Mouse (Mus musculus) gastrocnemius, adult 2 months (tissue): ENCODE results near the gene Elovl7. TPM values are rescaled to one million over a fixed set of nuclear protein-coding genes. Genes with fewer than 3 reads are reported as not detected.

Source experiments
- DNase-seq: peaks from one replicate; pipeline ENCODE4 v3.0.0; 2022
- H3K27ac ChIP-seq: fragments of 200-600 bp; 2 replicates; pipeline ENCODE4 v1.8.1; 2022; ENCODE audit warnings: mild to moderate bottlenecking
- H3K4me3 ChIP-seq: fragments of 200-600 bp; 2 replicates; pipeline ENCODE4 v1.8.1; 2022; ENCODE audit warnings: mild to moderate bottlenecking, moderate library complexity
- CTCF ChIP-seq: fragments of 200-600 bp; IDR thresholded peaks from 2 replicates; pipeline ENCODE4 v1.8.1; 2022; ENCODE audit warnings: antibody characterized with exemption, mild to moderate bottlenecking, moderate library complexity
- intact Hi-C: fragments of 180-260 bp; cut with DNase I; formaldehyde crosslinking; loops from one replicate; pipeline ENCODE4 v1.15.1; 2025
- total RNA-seq, 2 experiments: library from RNA; stranded (reverse); gene quantifications; 2 replicates each; pipeline ENCODE4 v1.2.3; 2021

The Elovl7 gene
- total RNA-seq, 2 experiments from 2014 or later = 0.08 to 0.18 TPM

DNA sequence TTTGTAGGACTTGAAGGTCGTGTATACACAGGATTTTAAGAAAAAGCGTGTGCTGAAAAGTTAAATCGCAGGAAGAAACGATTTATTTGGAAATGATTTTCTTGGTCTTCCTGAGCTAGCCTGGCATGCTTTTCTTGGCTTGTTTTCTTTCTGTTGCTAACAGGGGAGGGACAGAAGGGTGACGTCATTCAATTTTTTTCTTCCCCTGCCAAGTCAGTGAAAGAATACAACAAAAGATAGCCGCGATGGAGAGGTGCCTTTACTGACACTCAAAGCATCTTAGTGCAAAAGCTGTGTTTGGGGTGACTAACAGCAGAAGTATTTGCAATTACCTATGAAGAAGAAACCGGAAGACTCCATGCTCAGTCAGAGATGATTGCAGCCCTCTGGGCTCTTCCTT lies 48.8 kb downstream of the Elovl7 start:
- intact Hi-C loops = no loop called here

DNA sequence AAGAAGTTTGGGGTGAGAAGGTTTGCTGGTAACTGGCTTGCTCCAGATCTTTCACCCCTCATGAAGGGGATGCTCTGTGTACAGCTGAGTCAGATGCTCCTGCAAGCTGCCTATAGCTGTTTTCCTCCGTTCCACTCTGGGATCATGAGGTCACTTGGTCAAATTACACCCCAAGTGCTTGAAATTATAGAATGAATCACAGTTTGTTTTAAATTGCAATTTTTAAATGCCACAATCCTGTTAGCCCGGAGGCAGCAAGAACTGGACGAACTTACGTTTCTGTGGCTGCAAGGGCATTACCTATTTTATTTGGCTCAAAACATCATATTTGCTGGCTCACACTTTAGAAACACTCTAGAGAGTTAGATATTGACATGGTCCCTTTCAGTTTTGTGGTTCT lies 51.2 kb downstream of the Elovl7 start:
- no peak for DNase-seq
- TF ChIP-seq CTCF = no peak
- intact Hi-C loops = no loop called here
- H3K4me3 ChIP-seq = no peak overlapping the region
- no peak overlapping the region for H3K27ac ChIP-seq

More for the DNA sequence above, 48.8 kb downstream of the Elovl7 start:
- TF ChIP-seq CTCF = no peak
- Histone ChIP-seq H3K27ac (no peak overlapping the region), H3K4me3 (no peak overlapping the region)
- no peak for DNase-seq

DNA sequence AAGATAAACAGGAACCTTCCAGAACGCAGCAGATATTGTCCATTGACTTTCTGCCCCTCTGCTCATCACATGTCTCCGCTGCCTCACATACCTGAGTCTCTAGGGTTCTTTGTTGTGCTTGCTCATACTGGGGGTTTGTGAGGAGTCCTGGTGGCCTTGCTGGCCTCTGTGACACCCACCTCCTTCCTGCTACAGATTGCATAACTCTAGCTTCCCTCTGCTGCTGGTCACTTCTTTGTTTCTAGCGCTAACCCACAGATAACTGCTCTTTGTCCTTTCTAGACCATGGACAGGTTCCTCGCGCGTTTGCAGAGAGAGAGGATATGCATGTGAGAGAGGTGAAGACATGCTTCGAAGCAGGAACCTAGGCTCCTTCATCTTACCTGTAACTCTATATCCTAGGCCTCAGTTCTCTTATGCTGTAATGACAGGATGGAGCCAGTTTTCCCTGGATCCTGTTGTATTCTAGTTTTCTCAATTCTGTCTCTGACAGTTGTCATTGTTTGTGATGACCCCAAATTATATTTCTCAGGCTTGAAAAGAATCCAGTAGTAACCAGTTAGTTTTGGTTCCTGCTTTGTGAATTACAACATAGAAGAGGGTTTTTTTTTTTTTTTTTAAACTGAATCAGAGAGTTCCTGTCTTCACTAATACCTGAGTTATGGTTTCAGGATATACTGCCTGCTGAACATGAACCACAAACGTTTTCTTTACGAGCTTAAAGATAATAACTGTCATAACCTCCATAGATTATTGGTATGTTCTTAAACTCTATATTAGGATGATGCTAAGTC lies 53.8 kb downstream of the Elovl7 start:
- H3K4me3 ChIP-seq = no peak overlapping the region
- intact Hi-C loops = no loop called here
- no peak for DNase-seq
- H3K27ac ChIP-seq = no peak overlapping the region
- no peak for TF ChIP-seq CTCF

DNA sequence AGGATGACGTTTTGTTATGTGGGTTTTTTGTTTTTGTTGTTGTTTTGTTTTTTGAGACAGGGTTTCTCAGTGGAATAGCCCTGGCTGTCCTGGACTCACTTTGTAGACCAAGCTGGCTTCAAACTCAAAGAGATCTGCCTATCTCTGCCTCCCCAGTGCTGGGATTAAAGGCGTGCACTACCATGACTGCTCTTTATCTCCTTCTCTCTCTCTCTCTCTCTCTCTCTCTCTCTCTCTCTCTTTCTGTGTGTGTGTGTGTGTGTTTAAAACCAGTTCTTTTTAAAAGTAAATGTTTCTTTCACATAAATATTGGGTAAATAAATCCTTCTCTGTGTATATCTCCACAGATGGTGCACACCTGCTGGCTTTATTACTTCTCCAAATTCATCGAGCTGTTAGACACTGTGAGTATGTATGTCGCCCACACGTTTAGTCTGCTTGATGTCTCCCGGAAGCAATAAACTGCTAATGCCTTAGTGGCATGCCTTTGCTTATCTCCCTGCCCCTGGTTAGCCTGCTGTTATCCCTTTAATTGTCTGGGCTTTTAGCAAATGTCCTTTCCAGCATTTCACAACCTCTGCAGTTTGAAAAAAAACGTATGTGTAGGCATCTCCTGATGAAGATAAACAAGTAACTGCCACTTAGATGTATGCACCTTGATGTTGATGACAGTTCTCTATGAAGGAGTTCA lies 57.4 kb downstream of the Elovl7 start:
- no peak for DNase-seq
- no peak overlapping the region for H3K27ac ChIP-seq
- H3K4me3 ChIP-seq = no peak overlapping the region
- intact Hi-C loops = no loop called here
- TF ChIP-seq CTCF = no peak

DNA sequence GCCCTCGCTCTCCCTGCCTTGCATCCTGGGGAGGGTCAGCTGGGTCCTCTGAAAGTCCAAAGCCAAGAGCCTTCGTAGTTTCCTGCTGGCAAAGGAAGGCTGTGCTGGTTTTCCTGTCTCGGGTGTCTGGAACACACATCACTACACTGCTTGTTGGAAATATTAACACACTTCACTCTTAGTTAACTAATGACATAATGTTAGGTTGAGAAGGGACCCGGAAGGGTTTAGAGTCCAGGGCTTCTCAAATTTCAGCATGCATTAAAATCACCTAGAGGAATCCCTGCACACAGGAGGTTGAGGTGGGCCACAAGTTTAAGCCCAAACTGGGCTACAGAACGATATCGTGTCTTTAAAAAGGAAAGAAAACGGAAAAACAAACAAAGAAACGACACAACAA lies 58.1 kb downstream of the Elovl7 start:
- no peak overlapping the region for H3K27ac ChIP-seq
- no peak overlapping the region for H3K4me3 ChIP-seq
- intact Hi-C loops = no loop called here
- no peak for DNase-seq
- no peak for TF ChIP-seq CTCF

DNA sequence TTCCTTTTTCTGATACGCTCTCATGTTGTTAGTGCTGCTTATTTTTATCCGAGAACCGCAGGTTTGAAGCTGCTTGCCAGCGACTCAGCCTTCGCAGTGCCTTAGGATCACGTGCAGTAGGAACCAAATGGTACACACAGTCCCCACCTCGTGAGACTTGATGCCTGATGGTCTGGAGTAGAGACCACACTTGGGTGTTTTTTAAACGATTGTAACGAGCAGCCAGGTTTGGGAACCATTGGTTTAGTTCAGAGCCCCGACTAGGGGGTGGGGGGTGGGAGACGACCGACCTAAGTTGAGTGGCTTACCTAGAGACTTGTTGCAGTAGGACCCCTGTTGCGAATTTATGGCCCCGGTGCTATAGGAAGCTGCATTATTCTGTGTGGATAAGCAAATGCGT lies 58.8 kb downstream of the Elovl7 start:
- no peak overlapping the region for H3K4me3 ChIP-seq
- DNase-seq = no peak
- no peak for TF ChIP-seq CTCF
- intact Hi-C loops = no loop called here
- H3K27ac ChIP-seq = no peak overlapping the region

DNA sequence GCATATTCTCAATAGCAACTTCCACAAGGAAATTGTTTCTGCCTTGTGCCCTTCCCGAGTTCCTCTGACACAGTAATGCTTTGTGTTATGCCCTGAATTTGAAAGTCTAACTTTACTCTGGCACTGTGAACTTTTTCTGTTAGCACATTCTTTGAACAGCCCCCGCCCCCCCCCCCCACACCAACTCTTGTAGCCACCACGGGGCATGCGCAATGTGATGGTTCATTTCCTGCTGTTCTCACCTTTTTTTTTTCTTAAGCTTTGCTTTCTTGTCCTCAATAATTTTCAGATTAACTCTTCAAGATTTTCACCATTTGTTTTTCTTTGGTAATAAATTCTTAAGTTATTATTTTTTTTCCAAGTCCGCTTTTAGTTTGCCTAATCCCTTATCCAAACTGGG lies 59.3 kb downstream of the Elovl7 start:
- H3K27ac ChIP-seq = no peak overlapping the region
- no peak for DNase-seq
- intact Hi-C loops = no loop called here

DNA sequence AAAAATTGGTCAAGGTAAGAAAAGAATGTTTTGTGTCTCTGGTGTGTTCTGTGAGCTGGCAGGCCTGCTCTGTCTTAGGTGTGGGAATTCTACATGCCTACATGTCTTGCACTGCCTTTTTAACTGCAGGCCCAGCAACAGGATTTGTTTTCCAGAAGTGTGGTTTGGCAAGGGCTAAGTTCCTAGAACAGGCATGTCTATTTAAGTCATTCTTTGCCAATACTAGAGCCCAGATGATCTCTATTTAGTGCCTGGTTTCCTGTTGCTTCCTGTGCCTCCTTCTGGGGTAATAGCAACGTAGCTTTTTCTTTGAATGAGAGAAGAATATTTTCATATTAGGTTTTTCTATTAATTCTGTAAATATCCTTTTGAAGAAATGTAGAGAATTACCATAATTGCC lies 62.4 kb downstream of the Elovl7 start:
- H3K27ac ChIP-seq = no peak overlapping the region
- TF ChIP-seq CTCF = no peak
- no peak for DNase-seq
- intact Hi-C loops = no loop called here
- no peak overlapping the region for H3K4me3 ChIP-seq

More for the DNA sequence above, 59.3 kb downstream of the Elovl7 start:
- no peak overlapping the region for H3K4me3 ChIP-seq
- no peak for TF ChIP-seq CTCF

DNA sequence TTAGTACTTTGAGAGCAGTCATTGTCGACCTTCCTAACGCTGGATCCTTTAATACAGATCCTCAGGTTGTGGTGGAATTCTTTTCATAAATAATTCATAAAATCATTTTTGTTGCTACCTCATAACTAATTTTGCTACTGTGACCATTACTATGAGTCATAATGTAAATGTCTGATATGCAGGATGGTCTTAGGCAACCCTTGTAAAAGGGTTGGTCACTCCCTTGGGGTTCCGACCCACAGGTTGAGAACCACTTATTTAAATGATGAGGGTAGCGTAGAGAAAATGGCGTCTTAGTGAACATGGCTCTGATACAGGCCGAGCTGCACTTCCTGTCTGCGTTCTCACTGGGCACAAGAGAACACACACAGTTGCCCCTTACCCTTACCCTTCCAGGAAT lies 63.1 kb downstream of the Elovl7 start:
- no peak for TF ChIP-seq CTCF
- DNase-seq = no peak

DNA sequence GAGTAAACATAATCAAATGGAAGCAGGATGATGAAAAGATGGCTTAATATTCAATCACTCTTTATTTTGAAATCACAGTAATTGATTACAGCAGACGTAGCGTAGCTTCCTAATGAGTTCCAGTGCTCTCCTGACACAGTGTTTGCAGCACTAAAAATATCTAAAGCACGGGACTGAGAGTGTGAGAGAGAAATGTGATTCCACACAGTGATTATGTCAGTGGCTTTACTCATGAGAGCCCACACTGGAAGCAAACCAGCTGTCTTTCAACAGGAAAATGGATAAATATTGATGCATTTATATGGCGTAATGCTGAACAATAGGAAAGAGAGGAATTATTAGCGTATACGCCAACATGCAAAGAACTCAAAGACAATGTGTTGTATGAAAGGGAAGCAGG lies 64.4 kb downstream of the Elovl7 start:
- H3K27ac ChIP-seq = no peak overlapping the region
- TF ChIP-seq CTCF = no peak
- H3K4me3 ChIP-seq = no peak overlapping the region
- intact Hi-C loops = no loop called here
- no peak for DNase-seq

More for the DNA sequence above, 63.1 kb downstream of the Elovl7 start:
- intact Hi-C loops = no loop called here
- no peak overlapping the region for H3K4me3 ChIP-seq
- no peak overlapping the region for H3K27ac ChIP-seq

DNA sequence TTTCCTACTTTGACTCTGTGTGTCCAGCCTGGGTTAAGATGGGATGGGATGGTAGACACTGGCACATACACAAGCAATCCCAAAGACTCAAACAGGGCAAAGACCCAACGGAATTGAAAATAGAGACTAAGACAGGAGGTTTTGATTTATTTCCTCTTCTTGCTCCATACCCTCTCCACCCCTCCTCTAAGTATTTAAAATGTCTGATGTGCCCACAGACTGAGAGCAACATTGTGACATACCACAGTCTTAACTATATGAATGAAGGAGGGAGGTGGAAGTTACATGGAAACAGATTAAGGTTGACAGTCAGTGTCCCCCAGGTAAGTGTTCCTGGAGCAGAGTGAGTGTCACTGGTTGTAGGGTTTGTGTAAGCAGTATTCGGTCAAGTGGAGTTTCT lies 70.1 kb downstream of the Elovl7 start:
- Histone ChIP-seq H3K4me3 (no peak overlapping the region), H3K27ac (no peak overlapping the region)
- intact Hi-C loops = no loop called here
- DNase-seq = no peak
- TF ChIP-seq CTCF = no peak

DNA sequence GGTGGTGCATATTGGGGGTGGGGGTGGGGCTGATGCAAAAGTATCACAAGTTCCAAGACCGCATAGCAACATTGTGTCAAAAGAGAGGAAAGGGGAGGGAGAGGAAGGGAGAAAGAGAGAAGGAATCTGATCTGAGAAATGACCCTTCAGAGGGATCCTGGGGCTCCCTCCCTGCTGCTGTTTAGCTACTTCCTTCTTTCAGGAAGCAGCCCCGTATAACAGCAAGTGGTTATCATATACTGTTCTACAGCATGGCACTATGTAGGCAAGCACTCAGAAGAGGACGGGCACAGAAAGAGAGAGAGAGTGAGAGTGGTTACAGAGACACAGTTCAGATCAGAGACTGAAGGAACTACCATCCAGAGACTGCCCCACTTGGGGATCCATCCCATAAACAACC lies 73.7 kb downstream of the Elovl7 start:
- no peak for TF ChIP-seq CTCF
- no peak for DNase-seq
- intact Hi-C loops = no loop called here

DNA sequence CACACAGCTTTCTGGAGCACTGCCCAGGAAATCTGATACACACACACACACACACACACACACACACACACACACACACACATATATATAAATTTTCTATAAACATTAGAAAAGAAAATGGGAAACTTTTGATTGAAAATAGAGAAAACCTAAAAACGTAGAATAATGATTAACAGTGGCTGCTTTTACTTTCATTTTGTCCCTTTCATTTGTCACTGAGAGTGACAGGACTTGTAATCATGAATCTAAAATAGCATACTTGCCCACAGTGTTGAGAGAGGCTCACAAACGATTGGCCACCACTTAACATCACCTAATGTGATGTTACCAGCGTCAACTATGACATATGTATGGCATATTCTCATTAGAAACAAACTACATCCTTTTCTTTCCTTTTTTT lies 75.2 kb downstream of the Elovl7 start:
- intact Hi-C loops = no loop called here
- Histone ChIP-seq H3K27ac (no peak overlapping the region), H3K4me3 (no peak overlapping the region)
- TF ChIP-seq CTCF = no peak
- DNase-seq = no peak

More for the DNA sequence above, 73.7 kb downstream of the Elovl7 start:
- Histone ChIP-seq H3K27ac (no peak overlapping the region), H3K4me3 (no peak overlapping the region)

DNA sequence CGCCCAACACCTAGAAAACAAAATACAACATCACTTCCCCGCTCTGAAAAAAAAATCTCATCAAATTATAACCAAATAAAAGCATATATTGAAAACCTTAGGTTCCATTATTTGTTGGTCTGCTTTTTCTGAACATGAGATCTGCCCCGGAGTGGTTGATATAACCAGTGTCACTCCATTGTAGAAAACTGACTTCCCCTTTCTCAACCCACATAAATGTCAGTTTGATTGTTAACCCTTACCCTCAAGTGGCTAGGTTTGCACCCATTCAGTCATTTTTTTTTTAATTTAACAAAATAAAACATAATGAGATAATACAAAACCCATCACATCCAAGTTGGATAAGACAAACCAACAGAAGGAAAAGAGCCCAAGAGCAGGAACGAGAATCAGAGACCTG lies 76.1 kb downstream of the Elovl7 start:
- TF ChIP-seq CTCF = no peak
- H3K27ac ChIP-seq = no peak overlapping the region
- no peak overlapping the region for H3K4me3 ChIP-seq
- intact Hi-C loops = no loop called here
- DNase-seq = no peak
